Mouse (Mus musculus) MEL-GATA-1-ER (cell line): ENCODE data around the gene Gm13199.

Experiments
- DNase-seq: peaks from one replicate; pipeline ENCODE4 v3.0.0-alpha.2; 2012; ENCODE audit warnings: low read depth; ENCODE audit errors: extremely low read depth

Gm13199 gene

DNA sequence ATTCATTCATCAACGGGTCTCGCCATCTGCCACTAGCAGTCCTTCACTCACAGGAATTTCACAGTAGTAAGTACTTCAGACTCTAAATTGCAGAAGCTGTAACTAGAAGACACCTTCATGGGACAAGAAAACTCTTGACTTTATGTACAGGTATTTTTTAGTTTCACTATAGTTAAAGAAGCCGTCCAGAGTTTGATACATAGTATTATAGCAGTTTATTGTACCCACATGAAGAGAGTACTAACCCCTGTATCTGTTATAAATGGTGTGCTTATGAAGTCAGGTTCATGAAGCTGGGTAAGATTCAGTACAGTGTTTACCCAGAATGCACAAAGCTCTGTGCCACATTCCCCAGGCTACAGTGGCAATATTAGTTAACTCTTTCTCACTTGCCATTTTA, at the start of gene Gm13199:
TSS of gene Gm13199 (minus strand) at position 101 of the 400 bp plus-strand sequence.
- no peak for DNase-seq

DNA sequence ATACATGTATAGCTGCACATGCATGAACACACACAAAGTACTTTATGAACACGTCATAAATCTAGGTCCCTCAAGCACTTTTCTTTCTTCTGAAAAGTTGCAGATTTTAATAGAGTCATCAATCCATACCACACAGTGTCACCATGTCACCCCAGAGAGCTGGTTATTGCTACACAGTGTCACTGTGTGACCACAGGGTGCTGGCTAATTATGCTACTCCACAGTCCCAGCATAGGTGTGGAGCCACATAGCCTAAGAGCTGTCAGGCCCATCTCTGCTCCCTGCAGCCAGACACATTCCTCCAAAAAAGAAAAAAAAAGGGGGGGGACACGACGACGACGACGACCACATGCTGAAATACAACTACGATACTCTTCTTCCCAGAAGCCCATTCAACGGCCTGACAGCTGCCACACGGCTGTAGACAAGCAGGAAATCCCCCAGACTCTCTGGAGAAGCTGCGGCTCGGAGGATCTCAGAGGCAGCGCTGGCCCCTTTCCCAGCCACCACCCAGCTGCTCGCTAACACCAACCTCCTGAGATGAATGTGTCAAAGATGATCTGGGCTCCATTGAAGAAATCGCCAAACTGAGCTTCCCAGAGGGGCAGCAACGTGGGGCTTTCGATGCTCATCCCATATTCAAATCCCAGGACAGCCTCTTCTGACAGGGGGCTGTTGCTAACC, 48.7 kb upstream of the Gm13199 start:
- DNase-seq, result no peak

DNA sequence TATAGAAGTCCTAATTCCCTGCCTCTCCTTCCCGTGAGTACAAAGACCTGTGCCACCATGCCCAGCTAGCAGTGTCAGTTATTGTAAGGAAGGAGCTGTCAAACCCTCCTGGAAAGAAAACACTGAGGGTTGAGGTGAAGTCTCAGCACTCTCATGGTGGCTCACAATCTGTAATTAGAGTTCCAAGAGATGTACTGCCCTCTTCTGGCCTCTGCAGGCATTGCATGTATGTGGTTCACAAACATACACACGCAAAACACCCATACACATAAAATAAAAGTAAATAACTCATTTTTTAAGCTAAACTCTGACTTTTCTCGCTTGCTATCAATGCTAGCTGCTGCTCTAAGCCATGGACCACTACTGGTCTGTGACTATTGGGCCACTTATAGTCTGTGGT, 43.9 kb upstream of the Gm13199 start:
- DNase-seq, result peak; percentile 54

DNA sequence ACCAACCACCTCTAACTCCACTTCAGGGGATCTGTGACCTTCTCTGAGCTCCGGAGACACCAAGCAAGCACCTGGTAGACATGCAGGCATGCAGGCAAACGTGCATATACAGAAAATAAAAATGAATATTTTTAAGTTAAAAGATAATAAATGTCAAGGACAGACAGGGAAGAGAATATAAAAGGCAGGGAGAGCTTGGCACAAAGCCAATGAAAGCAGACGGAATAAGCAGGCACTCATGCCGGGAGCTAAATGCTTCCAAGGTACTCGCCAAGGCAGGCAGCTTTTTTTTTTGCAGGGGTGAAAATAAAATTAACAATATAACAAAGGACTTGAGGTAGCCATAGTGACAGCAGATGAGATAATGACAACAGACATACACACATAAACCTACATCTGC, 43.4 kb upstream of the Gm13199 start:
- DNase-seq, result no peak

DNA sequence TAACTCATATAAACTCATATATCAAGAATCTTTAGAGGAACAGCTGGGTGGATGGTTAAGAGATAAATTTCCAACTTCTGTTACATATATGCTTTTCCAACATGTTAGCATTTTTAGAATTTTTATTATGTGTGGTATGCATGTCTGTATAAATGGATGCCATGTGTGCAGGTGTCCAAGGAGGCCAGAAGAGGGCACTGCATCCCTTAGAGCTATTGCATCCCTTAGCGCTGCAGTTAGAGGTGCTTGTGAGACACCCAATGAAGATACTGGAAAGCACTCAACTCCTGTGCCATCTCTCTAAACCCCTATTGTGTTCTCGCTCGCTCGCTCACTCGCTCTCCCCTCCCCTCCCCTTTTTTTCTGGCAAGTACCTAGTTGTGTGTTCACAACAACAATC, 37.4 kb upstream of the Gm13199 start:
- peak; percentile 30 for DNase-seq

DNA sequence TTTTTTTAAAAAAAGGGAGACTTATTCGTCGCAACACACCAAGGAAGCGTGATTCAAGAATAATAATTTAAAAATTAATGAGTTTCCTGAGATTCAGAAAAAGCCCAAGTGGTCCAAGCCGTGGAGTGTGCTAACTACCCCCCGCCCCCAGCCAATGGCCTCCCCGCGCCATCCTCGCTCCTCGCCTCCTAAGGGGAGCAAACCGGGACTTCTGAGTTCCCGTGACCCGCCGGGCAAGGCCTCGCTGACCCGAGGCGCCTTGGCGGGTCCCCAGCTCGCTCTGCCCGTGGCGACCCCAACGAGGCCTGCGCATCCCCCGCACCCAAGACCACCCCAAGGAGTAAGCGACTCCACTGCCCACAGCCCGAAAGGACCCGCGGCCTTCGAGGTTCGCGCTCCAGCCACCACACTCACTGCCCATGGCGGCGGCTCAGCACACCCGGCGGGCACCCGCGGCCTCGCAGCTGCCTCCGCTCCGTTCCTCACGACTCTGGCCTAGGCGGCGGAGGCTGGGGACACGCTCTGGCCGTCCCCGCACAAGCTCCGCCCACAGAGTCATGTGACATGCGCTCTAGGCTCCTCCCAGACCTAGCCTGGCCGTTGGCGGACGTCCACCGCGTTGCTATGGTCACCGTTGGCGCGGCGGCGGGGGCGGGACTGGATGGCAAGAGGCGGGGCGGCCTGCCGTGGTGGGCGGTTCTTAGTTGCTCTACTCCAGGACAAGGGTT, 32.3 kb upstream of the Gm13199 start, which contains the start of gene Sec61a2:
TSS of gene Sec61a2 (minus strand) at position 590 of the 728 bp plus-strand sequence.
- no peak for DNase-seq

DNA sequence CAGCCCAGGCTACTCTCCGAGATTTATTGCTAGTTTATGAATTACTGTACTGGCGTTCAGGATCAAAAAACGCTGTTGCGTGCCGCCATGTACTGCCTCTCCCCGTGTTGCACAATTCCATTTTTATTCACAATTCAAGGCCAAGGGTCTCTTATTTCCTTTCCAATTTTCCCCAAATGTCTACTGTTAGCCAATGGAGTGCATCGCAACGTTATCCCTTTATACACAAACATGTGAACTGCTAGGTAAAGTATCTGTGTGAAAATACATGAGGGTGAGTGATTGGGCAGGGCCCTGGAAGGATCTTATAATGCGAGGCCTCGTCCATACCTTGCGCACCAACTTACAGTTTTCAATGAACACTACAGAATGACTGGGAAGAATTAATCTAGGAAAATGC, 31.6 kb upstream of the Gm13199 start:
- peak; percentile 31 for DNase-seq

DNA sequence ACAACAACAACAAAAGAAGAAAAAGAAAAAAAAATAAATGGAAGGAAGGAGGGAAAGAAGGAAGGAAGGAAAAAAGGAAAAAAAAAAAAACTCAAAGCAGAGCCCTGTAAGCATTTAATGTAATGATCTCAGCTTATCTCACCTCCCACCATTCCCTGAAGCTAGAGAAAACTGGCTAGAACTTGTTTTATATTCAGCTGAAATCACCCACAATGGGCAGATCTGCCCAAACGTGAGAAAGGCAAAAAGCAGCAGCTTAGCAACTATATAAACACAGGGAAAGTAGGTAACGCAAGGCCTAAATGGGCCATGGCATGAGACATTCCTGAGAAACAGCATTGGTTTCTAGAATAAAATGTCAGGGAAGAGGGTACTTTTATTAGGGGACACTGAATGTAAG, 26.7 kb upstream of the Gm13199 start:
- DNase-seq, result no peak

DNA sequence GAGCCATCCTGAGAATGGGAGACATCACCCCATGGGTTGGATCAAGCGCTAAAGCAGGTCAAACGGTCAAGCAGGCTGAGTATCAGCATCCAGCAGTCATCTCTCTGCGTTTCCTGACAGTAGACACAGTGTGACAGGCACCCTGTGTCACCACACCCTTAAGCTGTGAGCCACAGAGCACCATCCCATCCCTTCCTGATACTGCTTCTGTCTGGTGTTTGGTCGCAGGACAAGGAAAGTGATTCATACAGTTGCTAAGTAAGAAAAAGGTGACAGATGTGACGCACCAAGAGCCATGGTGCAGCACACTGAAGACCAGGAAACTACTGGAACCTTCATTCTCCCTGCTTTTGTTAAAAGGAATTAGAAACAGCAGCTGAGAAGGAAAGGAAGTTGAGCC, 26.1 kb upstream of the Gm13199 start:
- no peak for DNase-seq

DNA sequence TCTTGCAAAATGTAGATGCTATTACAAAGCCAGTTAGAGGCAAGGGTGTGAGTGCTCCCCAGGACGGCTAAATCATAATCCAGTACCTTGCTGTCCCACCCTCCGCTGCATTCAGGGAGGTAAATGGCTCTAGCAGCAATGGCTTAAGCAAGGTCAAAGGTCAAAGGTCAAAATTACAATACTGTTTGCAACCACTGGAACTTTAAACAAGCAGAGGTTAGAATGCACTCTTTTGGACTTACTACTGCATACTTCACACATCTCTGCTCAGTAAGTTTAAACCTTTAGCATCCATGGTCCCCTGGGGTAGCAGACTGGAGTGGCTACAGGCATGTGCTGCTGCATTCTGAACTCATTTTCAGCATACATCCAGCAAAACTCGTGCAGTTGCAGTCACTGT, 14.7 kb upstream of the Gm13199 start:
- no peak for DNase-seq

DNA sequence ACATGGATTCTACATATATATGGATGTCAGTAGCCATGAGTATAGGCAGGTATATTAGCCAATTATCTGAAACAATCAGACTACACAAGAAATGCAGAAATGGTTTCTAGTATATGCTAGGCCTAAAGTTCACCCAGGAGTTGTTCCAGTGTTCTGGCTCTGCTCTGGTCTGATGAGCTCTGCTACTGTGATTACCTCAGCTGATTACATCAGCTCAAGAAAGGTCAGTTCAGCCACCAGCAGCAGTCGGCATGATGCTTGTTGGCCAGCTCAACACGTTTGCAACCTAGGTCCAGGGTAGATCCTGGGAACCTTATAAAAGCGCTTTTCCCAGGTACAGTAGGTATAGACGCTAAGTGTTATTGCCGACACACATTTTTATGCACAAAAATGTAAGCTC, 7.0 kb upstream of the Gm13199 start:
- DNase-seq, result no peak

DNA sequence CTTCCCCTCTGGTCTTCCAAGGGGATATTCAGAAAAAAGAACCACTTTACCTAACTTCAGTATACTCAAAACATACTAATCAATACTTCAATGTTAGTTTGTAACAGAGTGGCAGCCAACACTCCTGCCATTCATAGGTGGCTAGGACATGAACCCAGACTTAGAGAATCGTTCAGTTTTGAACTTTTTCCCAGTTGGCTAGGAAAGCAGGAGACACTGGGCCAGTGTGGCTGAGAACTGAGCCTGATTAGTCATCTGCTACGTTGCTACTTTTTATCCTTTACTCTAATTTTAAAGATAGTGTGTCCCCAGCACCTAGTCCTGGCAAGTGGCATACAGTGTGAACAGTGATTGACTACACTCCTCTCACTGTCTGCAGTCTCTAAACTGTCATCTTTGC, 4.9 kb upstream of the Gm13199 start:
- no peak for DNase-seq

DNA sequence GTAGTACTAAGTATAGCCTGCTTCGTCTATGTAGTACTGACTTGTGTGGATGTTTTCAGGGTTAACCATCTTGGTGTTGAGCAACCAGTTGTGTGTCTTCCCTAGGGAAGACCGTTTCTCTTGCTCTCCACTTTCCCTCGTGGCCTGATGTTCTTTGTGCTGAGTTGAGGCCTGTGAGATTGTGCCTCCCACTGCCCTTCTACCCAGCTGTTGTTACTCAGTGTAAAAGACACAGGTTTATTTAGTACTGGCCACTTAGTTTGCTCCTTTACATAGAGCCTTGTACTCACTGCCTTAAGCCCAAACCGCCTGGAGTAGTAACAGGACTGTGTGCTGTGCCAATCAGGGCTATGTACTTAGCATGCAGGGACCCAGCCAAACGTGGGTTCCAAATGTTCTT, 10.9 kb downstream of the Gm13199 start:
- no peak for DNase-seq

DNA sequence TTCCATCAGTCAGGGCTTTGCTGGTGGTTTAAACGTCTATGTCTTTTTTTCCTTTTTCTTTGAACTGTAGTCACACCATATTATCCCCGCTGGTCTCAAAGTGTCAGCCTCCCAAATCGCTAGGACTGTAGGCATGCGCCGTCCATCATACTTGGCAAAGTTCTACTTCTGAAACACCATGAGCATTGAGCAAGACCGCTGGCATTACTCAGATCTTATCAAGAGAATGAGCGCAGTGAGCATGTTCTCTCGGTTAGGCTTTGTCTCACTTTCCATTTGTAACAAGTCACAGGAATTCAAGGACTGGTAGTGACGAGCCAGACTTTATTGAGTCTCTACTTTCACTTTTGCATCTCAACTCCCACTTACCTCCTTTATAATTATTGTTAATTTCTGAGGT, 11.6 kb downstream of the Gm13199 start:
- no peak for DNase-seq

DNA sequence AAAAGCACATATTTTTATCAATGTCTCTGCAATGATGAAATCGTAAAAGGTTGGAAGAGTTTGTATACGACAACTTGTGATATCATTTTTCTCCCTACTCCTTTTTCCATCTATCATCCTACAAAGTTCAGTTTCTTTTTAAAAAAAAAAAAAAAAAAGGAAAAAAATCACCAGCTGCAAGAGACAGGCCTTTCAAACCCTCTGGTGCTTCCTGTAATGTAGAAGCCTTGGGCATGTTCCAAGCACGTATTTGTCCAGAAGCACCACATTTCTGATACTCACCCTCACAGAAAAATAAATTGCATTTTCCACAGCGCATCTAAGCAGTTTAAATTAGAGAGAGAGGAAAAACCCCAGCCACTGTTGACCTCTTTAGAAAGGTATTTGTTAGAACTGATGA, 16.9 kb downstream of the Gm13199 start:
- no peak for DNase-seq

DNA sequence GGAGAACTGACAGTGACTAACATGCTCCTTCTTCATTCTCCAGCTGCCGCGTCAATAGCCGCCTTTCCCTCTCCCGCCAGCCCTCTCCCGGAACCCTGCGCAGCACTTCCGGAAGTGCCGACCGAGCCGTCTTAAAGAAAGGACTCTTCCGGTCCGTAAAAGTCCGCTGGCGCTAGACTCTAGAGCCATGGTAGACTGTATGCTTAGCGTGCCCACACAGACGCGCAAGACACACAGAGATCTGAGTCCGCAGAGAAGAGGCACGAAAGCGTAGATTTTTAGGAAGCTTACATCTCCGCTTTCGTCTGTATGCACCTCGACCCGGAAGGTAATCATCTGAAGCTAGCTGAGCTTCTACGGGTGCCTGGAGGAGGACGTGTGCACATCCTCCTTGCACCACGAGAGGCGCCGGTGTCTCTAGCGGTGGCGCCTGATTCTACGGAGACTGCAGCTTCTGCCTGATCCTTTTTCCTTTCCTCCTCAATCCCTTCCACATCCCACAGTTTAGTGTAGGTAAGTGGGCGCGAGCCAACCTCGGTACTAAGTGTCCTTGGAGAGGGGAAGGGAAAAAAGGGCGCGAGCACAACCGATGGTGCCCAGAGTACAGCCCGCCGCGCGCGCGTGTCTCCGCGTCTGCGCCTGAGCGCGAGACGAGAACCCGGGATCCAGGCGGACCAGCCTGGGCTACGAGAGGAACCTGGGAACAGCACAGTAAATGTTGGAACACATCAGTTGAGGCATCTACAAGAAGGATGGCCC, 17.7 kb downstream of the Gm13199 start, which contains the start of the genes Nudt5 and Cdc123:
TSS of gene Nudt5 (plus strand) at position 147 of the 759 bp plus-strand sequence.
TSS of gene Cdc123 (minus strand) at position 292 of the 759 bp plus-strand sequence.
- peak; percentile 85 for DNase-seq

DNA sequence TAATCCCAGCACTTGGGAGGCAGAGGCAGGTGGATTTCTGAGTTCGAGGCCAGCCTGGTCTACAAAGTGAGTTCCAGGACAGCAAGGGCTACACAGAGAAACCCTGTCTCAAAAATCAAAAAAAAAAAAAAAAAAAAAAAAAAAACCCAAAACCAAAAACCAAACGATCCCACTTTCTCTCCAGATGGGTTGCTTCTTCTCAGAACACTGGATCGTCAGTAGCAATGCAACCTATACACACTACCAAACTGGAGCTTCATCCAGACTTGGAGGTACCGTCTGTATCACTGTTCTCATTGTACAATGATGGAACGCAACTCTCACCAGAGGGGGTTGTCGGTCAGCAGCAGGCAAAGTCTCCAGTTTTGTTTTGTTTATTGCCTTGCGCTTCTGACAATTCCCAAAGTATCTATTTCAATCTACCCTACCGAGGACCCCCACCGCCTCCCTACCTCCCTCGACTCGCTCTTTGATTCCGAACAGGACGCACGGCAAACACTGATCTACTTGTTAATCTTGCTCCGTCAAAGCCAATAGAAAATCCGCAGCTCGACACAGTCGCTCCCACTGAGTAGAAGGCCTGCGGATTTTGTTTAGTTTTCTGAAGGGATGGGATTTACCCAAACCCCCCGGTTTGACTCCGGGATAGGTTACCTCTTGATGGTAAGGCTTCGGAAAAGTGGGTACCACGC, 18.4 kb downstream of the Gm13199 start:
- DNase-seq, result no peak

DNA sequence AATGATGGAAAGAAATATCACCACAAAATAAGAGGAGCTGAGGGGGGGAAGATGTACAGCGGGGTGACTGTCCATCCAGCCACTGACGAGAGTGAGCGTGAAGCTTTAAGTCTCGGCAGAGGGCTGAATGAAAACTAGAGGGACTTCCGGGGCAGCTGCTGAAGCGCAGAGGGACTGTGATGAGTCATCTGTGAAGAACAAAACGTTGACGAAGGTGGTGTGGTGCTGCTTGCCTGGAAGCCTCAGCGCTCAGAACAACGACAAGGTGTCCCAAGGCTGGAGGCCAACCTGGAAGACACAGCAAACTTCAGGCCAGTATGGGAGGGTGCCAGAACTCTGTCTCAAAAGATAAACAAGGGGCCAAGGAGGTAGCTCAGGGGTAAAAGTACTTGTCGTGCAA, 21.9 kb downstream of the Gm13199 start:
- no peak for DNase-seq

DNA sequence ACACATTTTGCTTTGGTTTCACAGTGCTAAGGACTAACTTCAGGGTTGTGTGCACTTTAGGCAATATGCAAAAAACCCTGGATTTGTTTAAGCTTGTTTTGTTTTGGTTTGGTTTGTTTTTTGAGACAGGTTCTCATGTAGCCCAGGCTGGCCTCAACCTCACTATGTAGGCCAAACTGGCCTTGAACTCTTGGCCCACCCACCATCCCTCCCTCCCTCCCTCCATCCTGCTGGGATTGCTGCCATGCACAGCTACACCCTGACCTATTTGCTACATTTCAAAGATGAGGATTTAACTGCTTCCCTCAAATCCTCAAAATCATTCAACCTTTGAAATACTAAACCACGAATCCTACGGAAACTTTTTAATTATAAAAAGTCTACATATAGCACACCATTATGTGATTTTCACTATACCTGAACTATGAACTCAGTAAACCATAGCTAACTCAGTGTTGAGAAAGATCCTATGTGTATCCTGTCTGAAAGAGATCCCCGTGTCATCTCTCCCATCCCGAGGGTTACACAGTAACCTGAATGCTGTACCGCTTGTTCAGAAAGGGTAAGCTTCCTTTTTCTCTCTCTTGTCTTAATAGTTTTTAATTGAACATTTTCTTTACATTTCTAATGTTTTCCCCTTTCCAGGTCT, 37.3 kb downstream of the Gm13199 start:
- no peak for DNase-seq

DNA sequence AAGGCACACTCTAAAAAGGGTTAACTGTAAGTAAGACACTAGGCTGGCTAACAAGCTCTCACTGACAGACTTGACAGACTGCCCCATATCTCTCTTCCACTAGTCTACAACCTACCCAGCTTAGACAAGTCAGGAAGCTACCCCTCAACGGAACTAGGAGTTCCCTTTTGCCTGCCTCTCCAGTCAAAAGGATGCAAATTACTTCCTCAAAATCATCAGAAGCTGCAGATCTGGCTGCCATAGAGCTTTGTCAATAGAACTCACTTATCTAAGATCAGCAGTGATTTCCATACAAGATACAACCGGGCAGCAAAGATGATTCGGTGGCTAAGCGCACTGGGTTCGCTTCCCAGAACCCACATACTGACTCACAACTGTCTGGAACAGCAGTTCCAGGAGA, 38.0 kb downstream of the Gm13199 start:
- peak; percentile 71 for DNase-seq

DNA sequence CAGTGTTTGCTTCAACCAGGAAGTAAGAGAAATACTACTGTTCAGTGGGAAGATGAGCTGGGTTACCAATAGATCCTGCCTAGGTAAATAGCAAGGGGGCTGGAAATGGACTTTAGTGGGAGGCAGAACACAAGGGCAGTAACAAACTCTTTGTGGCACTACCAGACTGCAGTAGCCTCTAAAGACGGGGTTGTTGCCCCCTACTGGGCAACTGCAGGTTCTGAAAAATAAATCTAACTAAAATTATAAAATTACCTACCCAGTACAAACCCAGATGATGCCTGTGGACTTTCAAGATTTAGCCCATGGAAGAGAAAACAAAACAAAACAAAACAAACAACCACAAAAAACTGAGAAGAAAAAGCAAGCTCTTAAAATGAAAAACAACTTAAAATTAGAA, 38.5 kb downstream of the Gm13199 start:
- DNase-seq, result no peak
